In genomic region chr1:24073386-24074248, GRCm38 (mm10) we compare ENCODE assay signal across 20 mouse cellular contexts. TPM values are rescaled to one million over a fixed set of nuclear protein-coding genes. Genes with fewer than 3 reads are reported as not detected.
A peak's percentile ranks its signal among the peaks of the same experiment; 100 is the strongest.
DNase-seq lines count a peak whose midpoint lies in the region; ATAC-seq and TF ChIP-seq lines count a peak whose summit lies in the region.
"Had no signal": no experiment of that assay in that cellular context is flagged by ENCODE, and none has a peak within 500 bp of the region (broad histone marks: within the 10 kb centered on the region; RNA-seq: fewer than 3 reads in every experiment).

No protein-coding gene starts in this region.

- peak; percentile 73 for ATAC-seq in forebrain, embryonic 14.5 days
- ATAC-seq in forebrain, embryonic 16.5 days, result 0 out of 2 replicates have a peak, but pooled peaks have one; percentile 49

- no peak overlapping the region for H3K4me2 ChIP-seq in forebrain, embryonic 14.5 days (ENCODE audit: low read length)
- H3K4me2 ChIP-seq in forebrain, embryonic 16.5 days (ENCODE audit: low read length), result no peak overlapping the region
- H3K4me2 ChIP-seq: heart, embryonic 13.5 days; hindbrain, embryonic 12.5 days had no signal

- no peaks in the 10 kb centered on the region for H3K36me3 ChIP-seq in forebrain, embryonic 14.5 days (ENCODE audit: control insufficient read depth, insufficient read depth, low read length)
- peaks cover 30% of the 10 kb centered on the region for H3K36me3 ChIP-seq in forebrain, embryonic 10.5 days (replicated peaks)
- H3K36me3 ChIP-seq in forebrain, embryonic 16.5 days (ENCODE audit: control insufficient read depth, insufficient read depth), result no peaks in the 10 kb centered on the region

- H3K27me3 ChIP-seq in cerebellum, adult 2 months (ENCODE audit: control insufficient read depth, insufficient read depth, low read length), result no peaks in the 10 kb centered on the region
- H3K27me3 ChIP-seq in forebrain, embryonic 14.5 days (replicated peaks; ENCODE audit: control insufficient read depth, insufficient read depth, low read length), result no peaks in the 10 kb centered on the region
- H3K27me3 ChIP-seq in forebrain, embryonic 10.5 days (ENCODE audit: poor library complexity, severe bottlenecking), result no peaks in the 10 kb centered on the region
- H3K27me3 ChIP-seq in forebrain, embryonic 16.5 days (replicated peaks; ENCODE audit: control insufficient read depth, insufficient read depth, low read length), result no peaks in the 10 kb centered on the region
- H3K27me3 ChIP-seq: heart, embryonic 13.5 days; hindbrain, embryonic 12.5 days had no signal

- peaks cover 3% of the 10 kb centered on the region for H3K4me1 ChIP-seq in cerebellum, adult 2 months (ENCODE audit: control insufficient read depth, insufficient read depth, low read length)
- H3K4me1 ChIP-seq in forebrain, embryonic 14.5 days (ENCODE audit: control insufficient read depth, insufficient read depth, low read length), result peaks cover 5% of the 10 kb centered on the region; the same call in 1 of the 2 replicates
- H3K4me1 ChIP-seq in forebrain, embryonic 10.5 days, result no peaks in the 10 kb centered on the region
- peaks cover 6% of the 10 kb centered on the region for H3K4me1 ChIP-seq in forebrain, embryonic 16.5 days (replicated peaks; ENCODE audit: control insufficient read depth, insufficient read depth, low read length)
- H3K4me1 ChIP-seq: embryonic facial prominence, embryonic 10.5 days; hindbrain, embryonic 12.5 days had no signal

- 23% methylated on average over 5 of the region's 5 CpGs for WGBS in cerebellum, adult 2 months
- WGBS in forebrain, embryonic 14.5 days, result 29% methylated on average over 5 of the region's 5 CpGs
- 91% methylated on average over 5 of the region's 5 CpGs for WGBS in forebrain, embryonic 10.5 days
- 36% methylated on average over 5 of the region's 5 CpGs for WGBS in forebrain, embryonic 16.5 days

- H3K27ac ChIP-seq in cerebellum, adult 2 months (ENCODE audit: insufficient read depth, low read length), result no peak overlapping the region
- H3K27ac ChIP-seq in forebrain, embryonic 14.5 days (ENCODE audit: low read depth, low read length), result peak overlapping the region; percentile 74; the same call in 1 of the 2 replicates
- H3K27ac ChIP-seq in forebrain, embryonic 10.5 days, result no peak overlapping the region
- H3K27ac ChIP-seq in forebrain, embryonic 16.5 days (ENCODE audit: low read length), result peak overlapping the region; percentile 61; the same call in 1 of the 2 replicates
- H3K27ac ChIP-seq: embryonic facial prominence, embryonic 10.5 days; gastrocnemius, adult 2 months; heart, embryonic 13.5 days; hindbrain, embryonic 12.5 days; hindbrain, postnatal 0 days had no signal

- H3K9ac ChIP-seq in forebrain, embryonic 14.5 days (ENCODE audit: low read length), result no peak overlapping the region
- H3K9ac ChIP-seq in forebrain, embryonic 16.5 days (replicated peaks; ENCODE audit: low read depth, low read length), result no peak overlapping the region
- H3K9ac ChIP-seq: heart, embryonic 13.5 days; hindbrain, embryonic 12.5 days had no signal

- H3K4me3 ChIP-seq in cerebellum, adult 2 months (replicated peaks; ENCODE audit: insufficient read depth, low read depth, low read length), result no peak overlapping the region
- no peak overlapping the region for H3K4me3 ChIP-seq in forebrain, embryonic 14.5 days (ENCODE audit: low read depth, low read length)
- no peak overlapping the region for H3K4me3 ChIP-seq in forebrain, embryonic 10.5 days
- no peak overlapping the region for H3K4me3 ChIP-seq in forebrain, embryonic 16.5 days (replicated peaks; ENCODE audit: low read length)
- H3K4me3 ChIP-seq: embryonic facial prominence, embryonic 10.5 days; gastrocnemius, adult 2 months; heart, embryonic 13.5 days; hindbrain, embryonic 12.5 days had no signal

- no peak for TF ChIP-seq CTCF in cerebellum, adult 2 months (IDR thresholded peaks at IDR 0.05; ENCODE audit: borderline replicate concordance, insufficient read depth, low read depth, low read length)

- DNase-seq in cerebellum, adult 2 months, result peak; percentile 25 to 62
- DNase-seq in cerebellum, postnatal 10 days, result no peak
- peak; percentile 56 for DNase-seq in forebrain, embryonic 14.5 days (ENCODE audit: low spot score)
- DNase-seq in forebrain, embryonic 10.5 days (ENCODE audit: extremely low spot score, low spot score), result no peak
- DNase-seq in brain, adult 2 months (ENCODE audit: low read depth, low spot score), result peak; percentile 77
- DNase-seq in heart, adult 18-20 months, result no peak
- no peak for DNase-seq in ovary, adult 18-20 months (ENCODE audit: low spot score)
- DNase-seq: adrenal gland, postnatal 14 days; B cell, adult 2 months; cerebellum, adult 8-10 months; gastrocnemius, adult 2 months; gastrocnemius, postnatal 25 days; heart, postnatal 36 days; kidney, adult 11 months had no signal

- no peaks in the 10 kb centered on the region for H3K9me3 ChIP-seq in forebrain, embryonic 14.5 days (replicated peaks; ENCODE audit: control insufficient read depth, low read length)
- H3K9me3 ChIP-seq in forebrain, embryonic 10.5 days, result no peaks in the 10 kb centered on the region
- no peaks in the 10 kb centered on the region for H3K9me3 ChIP-seq in forebrain, embryonic 16.5 days (ENCODE audit: control insufficient read depth, low read length)
- H3K9me3 ChIP-seq: embryonic facial prominence, embryonic 10.5 days; heart, embryonic 13.5 days; hindbrain, embryonic 12.5 days had no signal

- no peak for TF ChIP-seq POLR2A in cerebellum, adult 2 months (IDR thresholded peaks at IDR 0.05; ENCODE audit: borderline replicate concordance, insufficient read depth, low read length)

RNA-seq across cellular contexts. Expression of gene Fam135a, which starts 26.5 kb away (rescaled TPM):
- 38.6 and 39.5 TPM in 2 replicates for polyA plus RNA-seq in cerebellum, adult 2 months (2012; rRNA removed)
- polyA plus RNA-seq in forebrain, embryonic 14.5 days (2014; fragmentation: Nextera tagmentation; extraction: Ambion mirVana), result 28.6 and 30.5 TPM in 2 replicates
- polyA plus RNA-seq in forebrain, embryonic 10.5 days (2016; fragmentation: Nextera tagmentation; extraction: Ambion mirVana), result 41.1 and 41.9 TPM in 2 replicates
- 34.3 TPM in 2 replicates for polyA plus RNA-seq in forebrain, embryonic 16.5 days (2015; fragmentation: Nextera tagmentation; extraction: Ambion mirVana)
- total RNA-seq in heart, adult 18-20 months (2021), result 10 to 100 TPM; 19.0 to 19.9 TPM
- total RNA-seq: MEL had no signal

Comparison
In these comparisons a context has a peak if more than half of its experiments do, and no peak if none do; other contexts are left out.
1. DNase-seq: peak in cerebellum, adult 2 months (2 of 2), forebrain, embryonic 14.5 days (single experiment) and brain, adult 2 months (single experiment); none in cerebellum, postnatal 10 days (0 of 2), forebrain, embryonic 10.5 days (single experiment), heart, adult 18-20 months (0 of 2) and ovary, adult 18-20 months (single experiment).
2. H3K27ac ChIP-seq: peak in forebrain, embryonic 14.5 days (single experiment) and forebrain, embryonic 16.5 days (single experiment); none in cerebellum, adult 2 months (single experiment) and forebrain, embryonic 10.5 days (single experiment).